Mouse (Mus musculus) fibroblast of lung, adult 2 months (primary cell): Measurements from ENCODE around the gene Cacna1c.

ENCODE experiments used
- DNase-seq: peaks from one replicate; pipeline ENCODE4 v3.0.0-alpha.2; 2011; ENCODE audit warnings: low read depth

Gene Cacna1c

GRCm38 (mm10) chr6:118805139-118805538, 391.1 kb downstream of the Cacna1c start:
- DNase-seq = no peak

GRCm38 (mm10) chr6:118802286-118802685, 393.9 kb downstream of the Cacna1c start:
- DNase-seq = no peak

DNA sequence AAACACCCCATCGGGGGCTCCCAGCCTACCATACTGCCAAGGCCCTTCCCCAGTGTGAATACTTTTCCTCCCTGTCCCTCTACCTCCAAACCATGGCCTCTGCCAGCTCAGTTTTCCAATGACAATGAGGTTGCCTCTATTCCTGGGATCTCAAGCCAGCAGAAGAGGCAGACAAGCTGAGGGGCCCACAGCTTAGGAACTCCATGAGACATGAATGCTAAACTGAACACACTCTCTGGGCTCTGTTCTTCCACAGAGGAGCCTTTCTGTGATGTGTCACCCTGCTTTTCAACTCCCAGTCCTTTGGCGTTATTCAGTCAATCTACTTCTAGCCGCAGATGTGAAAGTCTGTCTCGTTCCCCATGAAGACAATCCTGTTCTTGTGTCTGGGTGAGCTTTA, 399.8 kb downstream of the Cacna1c start:
- no peak for DNase-seq

- no peak for DNase-seq
These were observed 400.5 kb downstream of the Cacna1c start for GRCm38 (mm10) chr6:118795716-118796115.

- peak; percentile 68 for DNase-seq
These were observed 404.3 kb downstream of the Cacna1c start for GRCm38 (mm10) chr6:118791921-118792368.

GRCm38 (mm10) chr6:118787933-118788332, 408.3 kb downstream of the Cacna1c start:
- DNase-seq = no peak

DNA sequence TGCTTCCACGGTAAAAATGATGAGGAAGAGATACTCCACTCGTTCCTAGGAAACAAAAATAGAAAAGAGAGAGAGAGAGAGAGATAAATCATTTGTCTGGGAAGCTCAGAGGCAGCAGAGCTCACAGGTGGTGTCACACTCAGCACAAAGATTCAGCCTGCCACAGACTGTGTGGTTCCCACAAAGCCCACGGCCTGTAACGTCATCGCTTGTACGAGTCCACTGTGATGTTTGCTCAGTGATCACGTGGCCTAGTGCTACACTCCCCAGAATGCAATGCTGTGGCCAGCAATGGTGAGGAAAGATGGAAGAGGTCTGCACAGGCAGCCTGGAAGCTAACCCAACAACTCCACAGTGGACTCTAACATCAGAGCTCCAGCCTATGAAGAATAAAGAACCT, 415.9 kb downstream of the Cacna1c start:
- no peak for DNase-seq

GRCm38 (mm10) chr6:118779201-118779600, 417.0 kb downstream of the Cacna1c start:
- no peak for DNase-seq

DNA sequence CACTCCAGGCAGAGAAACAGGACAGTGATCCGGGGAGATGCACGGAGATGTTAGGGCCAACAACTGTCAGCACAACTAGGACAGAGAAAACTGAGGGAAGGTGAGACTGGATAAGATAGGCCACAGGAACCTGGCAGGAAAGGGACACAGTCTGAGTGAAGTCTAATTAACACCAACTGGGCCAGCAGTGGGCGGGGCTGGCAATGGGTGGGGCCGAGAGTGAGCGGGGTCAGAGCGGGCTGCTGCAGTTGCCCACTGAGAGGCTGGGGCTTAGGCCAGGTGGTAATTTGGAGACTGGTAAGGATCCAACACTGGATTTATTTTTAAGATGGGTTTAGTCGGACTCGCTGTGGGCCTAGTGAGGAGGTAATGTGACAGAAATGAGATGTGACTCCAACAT, 418.8 kb downstream of the Cacna1c start:
- no peak for DNase-seq

- no peak for DNase-seq
These were observed 419.8 kb downstream of the Cacna1c start for GRCm38 (mm10) chr6:118776459-118776858.

GRCm38 (mm10) chr6:118772581-118772980, 423.6 kb downstream of the Cacna1c start:
- DNase-seq = no peak

GRCm38 (mm10) chr6:118771121-118771520, 425.1 kb downstream of the Cacna1c start:
- no peak for DNase-seq

GRCm38 (mm10) chr6:118770396-118770795, 425.8 kb downstream of the Cacna1c start:
- DNase-seq = no peak

DNA sequence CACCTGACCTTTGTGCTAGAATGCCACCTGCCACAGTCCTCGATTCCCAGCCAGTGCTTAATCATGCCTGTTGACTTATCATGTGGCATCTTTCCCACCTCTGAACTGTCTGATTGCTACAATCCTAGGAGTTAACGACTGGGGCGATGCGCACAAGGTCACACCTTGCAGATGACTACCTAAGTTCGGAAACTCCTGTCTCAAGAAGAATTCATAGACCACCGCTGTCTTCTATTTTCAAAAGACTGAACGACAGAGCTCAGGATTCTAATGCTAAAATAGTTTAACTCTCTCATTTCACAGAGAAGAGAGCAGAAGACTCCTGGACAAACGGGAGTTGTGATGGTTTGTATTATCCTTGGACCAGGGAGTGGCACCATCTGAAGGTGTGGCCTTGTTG, 426.4 kb downstream of the Cacna1c start:
- DNase-seq = no peak

DNA sequence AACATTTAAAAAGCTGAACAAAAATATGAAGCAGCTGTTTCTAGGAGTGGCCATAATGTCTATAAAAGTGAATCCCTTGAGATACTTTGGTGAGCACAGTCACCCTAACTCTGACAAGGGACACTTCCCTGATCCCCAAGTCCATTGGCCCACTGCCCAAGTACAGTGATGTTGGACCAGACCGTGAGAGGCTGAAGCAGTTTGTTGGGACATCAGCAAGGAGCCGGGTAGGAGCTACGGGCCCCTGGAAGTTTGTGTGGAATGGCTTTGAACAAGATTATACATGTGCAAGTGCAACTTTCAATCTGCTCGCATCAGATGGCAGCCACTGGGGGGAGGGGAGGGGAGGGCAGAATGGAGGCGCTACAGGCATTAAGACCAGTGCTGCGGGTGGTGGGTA, 428.5 kb downstream of the Cacna1c start:
- DNase-seq = no peak

DNA sequence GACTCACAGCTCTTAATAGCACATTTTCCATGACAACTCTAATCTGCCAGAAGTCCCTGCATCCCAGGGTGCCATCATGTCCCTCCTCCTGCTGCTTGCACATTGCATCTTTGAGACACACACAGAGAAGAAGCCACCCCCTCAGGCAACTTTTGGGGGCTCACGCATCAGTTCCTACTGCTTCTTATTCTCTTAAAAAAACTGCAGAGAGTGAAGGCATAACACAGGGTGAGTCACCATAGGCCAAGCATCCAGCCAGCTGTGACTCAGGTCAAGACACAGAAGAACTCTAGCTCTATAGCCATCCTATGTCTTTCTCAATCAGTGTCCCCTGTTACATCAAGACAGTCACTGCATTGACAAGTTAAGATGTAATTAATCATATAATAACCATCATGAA, 431.0 kb downstream of the Cacna1c start:
- DNase-seq = peak; percentile 10

GRCm38 (mm10) chr6:118759015-118759414, 437.2 kb downstream of the Cacna1c start:
- no peak for DNase-seq

DNA sequence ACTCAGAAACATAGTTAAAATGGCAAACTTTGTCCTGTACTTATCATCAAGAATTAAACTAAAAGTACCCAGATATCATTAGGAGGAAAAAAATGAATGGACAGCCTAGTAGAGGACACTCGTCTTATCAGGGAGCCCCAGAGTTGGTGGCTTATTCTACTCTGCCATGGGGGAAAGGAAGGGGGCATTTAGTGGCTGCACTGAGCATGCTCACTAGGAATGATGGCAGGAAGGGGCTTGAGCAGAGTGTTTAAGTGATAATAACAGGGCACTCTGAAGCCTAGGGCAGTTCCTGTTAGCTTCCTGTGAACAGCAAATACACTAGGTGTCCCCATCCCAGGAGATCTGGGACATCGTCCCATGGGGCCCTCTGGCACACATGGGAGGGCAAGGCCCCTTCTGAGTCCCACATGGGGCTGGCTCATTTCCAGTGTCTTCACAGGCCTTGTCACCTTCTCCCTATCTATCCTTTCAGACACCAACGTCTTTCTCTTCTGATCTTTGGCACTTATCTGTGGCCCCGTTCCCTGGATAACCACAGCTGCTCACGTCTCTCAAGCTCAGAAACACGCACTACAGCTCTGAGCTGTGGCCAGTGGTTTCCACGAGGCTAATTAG, 437.8 kb downstream of the Cacna1c start:
- DNase-seq = no peak

DNA sequence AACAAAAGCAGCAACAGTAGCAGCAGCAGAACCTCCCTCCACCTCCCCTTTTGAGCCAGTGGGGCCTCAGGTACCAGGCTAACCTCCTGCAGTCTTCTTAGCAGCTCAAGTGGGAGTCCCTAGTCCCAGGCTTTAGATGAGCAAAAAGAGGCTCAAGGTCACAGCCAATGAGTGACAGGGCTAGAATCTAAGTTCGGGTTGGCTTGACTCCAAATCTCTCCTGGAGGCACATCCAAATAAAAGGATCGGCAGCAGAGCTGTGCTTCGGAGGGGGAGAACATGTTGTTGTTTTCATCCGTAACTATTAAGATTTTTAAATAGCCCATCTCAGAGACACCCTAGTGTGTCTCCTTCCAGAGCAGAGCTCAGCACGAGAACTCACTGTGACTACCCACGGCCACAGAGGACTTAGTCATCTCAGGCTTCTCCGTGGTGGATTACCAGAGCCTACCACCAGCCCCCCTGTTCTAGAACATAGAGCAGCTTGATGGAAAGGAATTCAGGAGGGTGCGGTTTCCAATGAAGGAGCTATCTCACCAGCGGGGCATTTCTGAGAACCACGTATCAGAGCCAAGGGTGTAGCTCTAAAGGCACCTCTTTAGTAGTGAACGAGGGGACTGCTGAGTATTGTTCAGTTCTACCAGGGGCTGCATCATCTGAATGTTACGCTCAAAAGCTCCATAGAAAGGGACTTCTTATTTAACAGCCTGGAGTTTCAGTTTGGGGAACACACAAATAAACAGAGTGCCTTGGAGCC, 438.5 kb downstream of the Cacna1c start:
- DNase-seq = no peak

DNA sequence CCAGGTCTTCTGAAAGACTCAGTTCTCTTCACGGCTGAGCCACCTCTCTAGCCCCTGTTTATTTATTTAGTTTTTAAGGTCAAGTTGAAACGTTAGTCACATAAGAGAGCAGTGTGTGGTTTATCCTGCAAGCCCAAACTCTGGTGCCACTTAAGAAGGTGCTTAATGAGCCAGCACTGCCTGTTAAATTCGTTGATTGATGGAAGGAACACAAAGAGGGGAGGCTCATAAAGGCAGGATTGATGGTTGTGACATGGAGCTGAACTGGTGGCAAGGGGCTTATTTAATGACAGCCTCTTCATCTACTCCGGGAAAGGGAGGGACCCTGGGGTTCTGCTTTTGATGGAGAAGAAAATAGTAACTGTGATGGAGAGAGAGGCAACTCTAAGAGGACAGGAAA, 439.7 kb downstream of the Cacna1c start:
- no peak for DNase-seq

GRCm38 (mm10) chr6:118755768-118756167, 440.4 kb downstream of the Cacna1c start:
- no peak for DNase-seq

GRCm38 (mm10) chr6:118754439-118754838, 441.8 kb downstream of the Cacna1c start:
- no peak for DNase-seq

DNA sequence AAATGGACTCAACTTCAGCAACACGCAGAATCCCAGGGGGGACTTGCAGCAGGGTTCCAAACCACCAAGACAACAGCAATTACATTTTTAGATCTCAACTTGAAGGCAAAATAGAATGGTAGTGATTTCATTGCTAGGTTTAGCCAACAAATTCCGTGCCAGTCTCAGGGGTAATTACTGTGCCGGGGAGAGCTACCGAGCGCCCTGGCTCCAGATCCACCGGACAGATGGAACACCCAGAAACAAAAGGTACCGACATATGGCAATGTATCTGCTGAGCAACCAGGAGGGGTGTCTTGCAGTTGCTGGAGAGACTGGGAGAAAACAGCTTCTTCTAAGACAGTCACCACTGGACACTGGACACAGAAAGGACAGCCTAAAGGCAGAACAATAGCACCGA, 442.4 kb downstream of the Cacna1c start:
- no peak for DNase-seq

DNA sequence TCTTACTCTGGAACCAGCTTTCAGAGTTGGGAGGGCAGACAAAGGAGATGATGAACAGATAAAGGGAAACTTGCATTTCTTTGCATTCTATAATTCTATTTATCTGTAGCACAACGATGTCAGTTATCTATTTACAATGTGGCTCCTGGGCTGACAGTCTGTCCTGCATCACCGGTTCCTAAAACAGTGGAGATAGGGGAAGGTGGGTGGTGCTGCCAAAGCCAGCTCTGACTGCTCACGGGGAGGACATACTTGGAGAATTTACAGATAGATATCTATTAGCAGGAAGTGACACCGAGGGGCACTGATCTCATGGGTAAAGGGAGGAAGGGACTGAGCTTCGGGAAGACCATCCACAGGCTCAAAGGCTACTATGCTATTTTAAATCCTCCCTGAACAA, 443.2 kb downstream of the Cacna1c start:
- DNase-seq = no peak
